Mouse (Mus musculus): ENCODE results near the gene Entpd2. TPM values are rescaled to one million over a fixed set of nuclear protein-coding genes. Genes with fewer than 3 reads are reported as not detected.
A peak's percentile ranks its signal among the peaks of the same experiment; 100 is the strongest.

The Entpd2 gene
- not detected in 2 replicates for polyA plus RNA-seq (2012; ENCODE audit: insufficient read depth, insufficient read length, missing spikeins)

GRCm38 (mm10) chr2:25395721-25396596 is at the start of gene Entpd2:
Gene Entpd2, plus strand, starts transcription at chr2:25395874.
- Histone ChIP-seq H3K27ac (ENCODE audit: insufficient read depth, low read depth, low read length) (no peak within 1 kb of the TSS), H3K4me3 (ENCODE audit: insufficient read depth, low read length) (peak within 1 kb of the TSS; percentile 51), H3K4me1 (ENCODE audit: control insufficient read depth, insufficient read depth, low read length) (no peaks in the 10 kb centered on the region)
- TF ChIP-seq POLR2A (IDR thresholded peaks at IDR 0.05; ENCODE audit: borderline replicate concordance, low read depth, low read length) (no peak), CTCF (IDR thresholded peaks at IDR 0.05; ENCODE audit: low read depth, low read length) (no peak)

GRCm38 (mm10) chr2:25348162-25348561 is 47.5 kb upstream of the Entpd2 start:
- Histone ChIP-seq H3K27ac (ENCODE audit: insufficient read depth, low read depth, low read length) (no peak overlapping the region), H3K4me3 (ENCODE audit: insufficient read depth, low read length) (no peak overlapping the region), H3K4me1 (ENCODE audit: control insufficient read depth, insufficient read depth, low read length) (0 out of 2 replicates have a peak, but pooled peaks cover 2% of the 10 kb centered on the region)
- no peak for TF ChIP-seq CTCF (IDR thresholded peaks at IDR 0.05; ENCODE audit: low read depth, low read length)
- no peak for TF ChIP-seq POLR2A (IDR thresholded peaks at IDR 0.05; ENCODE audit: borderline replicate concordance, low read depth, low read length)

- Histone ChIP-seq H3K4me1 (ENCODE audit: control insufficient read depth, insufficient read depth, low read length) (peaks cover 9% of the 10 kb centered on the region), H3K27ac (ENCODE audit: insufficient read depth, low read depth, low read length) (no peak overlapping the region), H3K4me3 (ENCODE audit: insufficient read depth, low read length) (no peak overlapping the region)
- TF ChIP-seq POLR2A (IDR thresholded peaks at IDR 0.05; ENCODE audit: borderline replicate concordance, low read depth, low read length) = no peak
- TF ChIP-seq CTCF (IDR thresholded peaks at IDR 0.05; ENCODE audit: low read depth, low read length) = no peak
These were observed 46.2 kb upstream of the Entpd2 start for GRCm38 (mm10) chr2:25349499-25349898.

GRCm38 (mm10) chr2:25350701-25351100 is 45.0 kb upstream of the Entpd2 start:
- Histone ChIP-seq H3K4me1 (ENCODE audit: control insufficient read depth, insufficient read depth, low read length) (peaks cover 15% of the 10 kb centered on the region), H3K27ac (ENCODE audit: insufficient read depth, low read depth, low read length) (no peak overlapping the region)
- no peak for TF ChIP-seq POLR2A (IDR thresholded peaks at IDR 0.05; ENCODE audit: borderline replicate concordance, low read depth, low read length)
- TF ChIP-seq CTCF (IDR thresholded peaks at IDR 0.05; ENCODE audit: low read depth, low read length) = no peak

GRCm38 (mm10) chr2:25354211-25354610 is 41.5 kb upstream of the Entpd2 start:
- Histone ChIP-seq H3K4me1 (ENCODE audit: control insufficient read depth, insufficient read depth, low read length) (peaks cover 20% of the 10 kb centered on the region), H3K4me3 (ENCODE audit: insufficient read depth, low read length) (peak overlapping the region; percentile 78; the same call in 1 of the 2 replicates), H3K27ac (ENCODE audit: insufficient read depth, low read depth, low read length) (no peak overlapping the region)
- no peak for TF ChIP-seq POLR2A (IDR thresholded peaks at IDR 0.05; ENCODE audit: borderline replicate concordance, low read depth, low read length)
- TF ChIP-seq CTCF (IDR thresholded peaks at IDR 0.05; ENCODE audit: low read depth, low read length) = no peak

More at GRCm38 (mm10) chr2:25350701-25351100, 45.0 kb upstream of the Entpd2 start:
- H3K4me3 ChIP-seq (ENCODE audit: insufficient read depth, low read length) = no peak overlapping the region

- H3K4me3 ChIP-seq (ENCODE audit: insufficient read depth, low read length) = peak overlapping the region; percentile 78
- H3K4me1 ChIP-seq (ENCODE audit: control insufficient read depth, insufficient read depth, low read length) = peaks cover 20% of the 10 kb centered on the region
- TF ChIP-seq CTCF (IDR thresholded peaks at IDR 0.05; ENCODE audit: low read depth, low read length) (no peak), POLR2A (IDR thresholded peaks at IDR 0.05; ENCODE audit: borderline replicate concordance, low read depth, low read length) (no peak)
- peak overlapping the region; percentile 64 for H3K27ac ChIP-seq (ENCODE audit: insufficient read depth, low read depth, low read length)
These were observed 40.1 kb upstream of the Entpd2 start for GRCm38 (mm10) chr2:25355419-25356066.

- H3K4me1 ChIP-seq (ENCODE audit: control insufficient read depth, insufficient read depth, low read length) = peaks cover 20% of the 10 kb centered on the region
- H3K4me3 ChIP-seq (ENCODE audit: insufficient read depth, low read length) = peak within 1 kb of the TSS; percentile 78
- TF ChIP-seq POLR2A (IDR thresholded peaks at IDR 0.05; ENCODE audit: borderline replicate concordance, low read depth, low read length) (peak; percentile 49; the same call in 1 of the 2 replicates), CTCF (IDR thresholded peaks at IDR 0.05; ENCODE audit: low read depth, low read length) (0 out of 2 replicates have a peak, but pooled peaks have one; percentile 11)
- H3K27ac ChIP-seq (ENCODE audit: insufficient read depth, low read depth, low read length) = peak within 1 kb of the TSS; percentile 64
These were observed 39.2 kb upstream of the Entpd2 start, which contains the start of gene Dpp7 for GRCm38 (mm10) chr2:25356208-25357079. Gene Dpp7, minus strand, starts transcription at chr2:25356359.

- H3K4me3 ChIP-seq (ENCODE audit: insufficient read depth, low read length) = no peak overlapping the region
- H3K4me1 ChIP-seq (ENCODE audit: control insufficient read depth, insufficient read depth, low read length) = peaks cover 26% of the 10 kb centered on the region
- TF ChIP-seq POLR2A (IDR thresholded peaks at IDR 0.05; ENCODE audit: borderline replicate concordance, low read depth, low read length) (no peak), CTCF (IDR thresholded peaks at IDR 0.05; ENCODE audit: low read depth, low read length) (no peak)
- H3K27ac ChIP-seq (ENCODE audit: insufficient read depth, low read depth, low read length) = no peak overlapping the region
These were observed 35.8 kb upstream of the Entpd2 start for GRCm38 (mm10) chr2:25359848-25360247.
